ENCODE assay signal across 14 mouse cellular contexts in the genomic region with DNA sequence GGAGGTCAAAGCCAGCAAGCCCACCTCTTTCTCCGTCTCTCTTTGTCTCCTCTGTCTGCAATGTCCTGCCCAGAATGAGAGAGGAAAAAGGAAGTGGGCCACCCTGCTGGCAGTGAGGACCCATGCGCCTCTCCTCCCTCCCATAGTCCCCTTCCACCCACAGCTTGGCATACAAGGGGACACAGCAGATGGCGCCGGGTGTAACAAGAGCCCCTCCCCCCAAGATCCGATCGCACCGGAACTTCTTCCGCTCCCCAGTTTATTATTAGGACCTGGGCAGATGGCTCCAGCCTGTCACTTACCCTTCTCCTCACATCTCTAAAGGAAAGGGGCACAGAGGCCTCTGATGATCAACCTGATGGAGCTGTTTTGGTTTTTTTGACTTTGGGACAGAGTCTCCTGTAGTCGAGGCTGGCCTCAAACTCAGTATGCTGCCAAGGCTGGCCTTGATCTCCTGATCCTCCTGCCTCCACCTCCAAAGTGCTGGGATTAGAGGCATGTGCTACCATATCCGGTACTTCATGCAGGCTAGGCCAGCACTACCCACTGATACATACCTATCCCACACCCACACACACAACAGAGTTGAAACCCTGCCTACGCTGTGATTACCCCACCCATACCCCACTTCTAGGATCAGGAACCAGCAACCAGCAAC. TPM values are rescaled to one million over a fixed set of nuclear protein-coding genes. Genes with fewer than 3 reads are reported as not detected.
DNase-seq lines count a peak whose midpoint lies in the region; ATAC-seq and TF ChIP-seq lines count a peak whose summit lies in the region.
"Had no signal": no experiment of that assay in that cellular context is flagged by ENCODE, and none has a peak within 500 bp of the region (broad histone marks: within the 10 kb centered on the region; RNA-seq: fewer than 3 reads in every experiment).

No protein-coding gene starts in this region.

- H3K27ac ChIP-seq in lung, postnatal 0 days (ENCODE audit: low read length) = no peak overlapping the region
- no peak overlapping the region for H3K27ac ChIP-seq in forebrain, embryonic 14.5 days (ENCODE audit: low read depth, low read length)
- H3K27ac ChIP-seq: limb, embryonic 10.5 days; stomach, postnatal 0 days had no signal

- peak; percentile 75 to 81 for DNase-seq in cerebellum, adult 18-20 months
- DNase-seq in layer of hippocampus, adult 8-10 months (ENCODE audit: low spot score in 2 of 2) = peak; percentile 43 to 49
- DNase-seq in lung, postnatal 0 days (ENCODE audit: low spot score) = no peak
- DNase-seq in frontal cortex, postnatal 36 days (ENCODE audit: low spot score in 2 of 2) = no peak
- DNase-seq in forebrain, embryonic 14.5 days (ENCODE audit: low spot score) = no peak
- DNase-seq: gastrocnemius, postnatal 36 days; heart, postnatal 36 days; kidney, adult 2 months had no signal

- 75% methylated on average over 11 of the region's 11 CpGs for whole genome bisulfite sequencing in lung, postnatal 0 days
- 77% methylated on average over 11 of the region's 11 CpGs for WGBS in forebrain, embryonic 14.5 days

- no peak for TF ChIP-seq EP300 in lung, postnatal 0 days (IDR thresholded peaks at IDR 0.05)

- H3K4me1 ChIP-seq in megakaryocyte, embryonic 14.5 days = peaks cover 40% of the 10 kb centered on the region
- peaks cover 62% of the 10 kb centered on the region for H3K4me1 ChIP-seq in E14TG2a.4 (replicated peaks; ENCODE audit: low read depth, low read length)
- peaks cover 7% of the 10 kb centered on the region; the same call in 1 of the 2 replicates for H3K4me1 ChIP-seq in lung, postnatal 0 days (ENCODE audit: insufficient read depth, low read depth, low read length)
- H3K4me1 ChIP-seq in forebrain, embryonic 14.5 days (ENCODE audit: control insufficient read depth, insufficient read depth, low read length) = peaks cover 10% of the 10 kb centered on the region

- peaks cover 4% of the 10 kb centered on the region for H3K9me3 ChIP-seq in megakaryocyte, embryonic 14.5 days
- H3K9me3 ChIP-seq in E14TG2a.4 (ENCODE audit: low read length) = no peaks in the 10 kb centered on the region
- H3K9me3 ChIP-seq in lung, postnatal 0 days (ENCODE audit: low read length) = no peaks in the 10 kb centered on the region
- H3K9me3 ChIP-seq in forebrain, embryonic 14.5 days (replicated peaks; ENCODE audit: control insufficient read depth, low read length) = no peaks in the 10 kb centered on the region
- H3K9me3 ChIP-seq: limb, embryonic 10.5 days had no signal

- peak; percentile 7; the same call in 1 of the 2 replicates for TF ChIP-seq CTCF in E14TG2a.4 (conservative IDR thresholded peaks at IDR 0.05; ENCODE audit: low read length)
- TF ChIP-seq CTCF in lung, postnatal 0 days (IDR thresholded peaks at IDR 0.05) = no peak

- no peak overlapping the region for H3K9ac ChIP-seq in lung, postnatal 0 days (replicated peaks; ENCODE audit: low read depth)
- H3K9ac ChIP-seq in forebrain, embryonic 14.5 days (ENCODE audit: low read length) = no peak overlapping the region

- peak overlapping the region; percentile 39 for H3K4me3 ChIP-seq in megakaryocyte, embryonic 14.5 days (replicated peaks)
- H3K4me3 ChIP-seq in E14TG2a.4 (replicated peaks; ENCODE audit: low read length) = peak overlapping the region; percentile 77
- no peak overlapping the region for H3K4me3 ChIP-seq in lung, postnatal 0 days (ENCODE audit: low read depth, low read length)
- H3K4me3 ChIP-seq in forebrain, embryonic 14.5 days (ENCODE audit: low read depth, low read length) = no peak overlapping the region

- H3K27me3 ChIP-seq in megakaryocyte, embryonic 14.5 days (replicated peaks) = peaks cover 26% of the 10 kb centered on the region
- peaks cover 10% of the 10 kb centered on the region for H3K27me3 ChIP-seq in E14TG2a.4 (ENCODE audit: insufficient read depth, low read length)
- no peaks in the 10 kb centered on the region for H3K27me3 ChIP-seq in lung, postnatal 0 days (replicated peaks; ENCODE audit: insufficient read depth, low read length)
- no peaks in the 10 kb centered on the region for H3K27me3 ChIP-seq in forebrain, embryonic 14.5 days (replicated peaks; ENCODE audit: control insufficient read depth, insufficient read depth, low read length)

- no peak; the same call in 1 of the 2 replicates for ATAC-seq in megakaryocyte, adult 5-6 weeks (ENCODE audit: poor library complexity, severe bottlenecking)
- no peak for ATAC-seq in lung, postnatal 0 days
- ATAC-seq in forebrain, embryonic 14.5 days = no peak

- no peak overlapping the region for H3K4me2 ChIP-seq in lung, postnatal 0 days (replicated peaks; ENCODE audit: low read depth, low read length)
- H3K4me2 ChIP-seq in forebrain, embryonic 14.5 days (ENCODE audit: low read length) = no peak overlapping the region

- H3K36me3 ChIP-seq in megakaryocyte, embryonic 14.5 days (replicated peaks; ENCODE audit: low read length) = no peaks in the 10 kb centered on the region
- H3K36me3 ChIP-seq in E14TG2a.4 (ENCODE audit: insufficient read depth, low read length) = no peaks in the 10 kb centered on the region
- no peaks in the 10 kb centered on the region for H3K36me3 ChIP-seq in lung, postnatal 0 days (ENCODE audit: insufficient read depth, low read length)
- no peaks in the 10 kb centered on the region for H3K36me3 ChIP-seq in forebrain, embryonic 14.5 days (ENCODE audit: control insufficient read depth, insufficient read depth, low read length)
- H3K36me3 ChIP-seq: limb, embryonic 10.5 days had no signal

RNA-seq across cellular contexts. Expression of a gene that starts 10.2 kb away (rescaled TPM):
- not detected in 2 replicates for polyA plus RNA-seq in megakaryocyte, embryonic 14.5 days (2012; ENCODE audit: insufficient read depth, low replicate concordance)
- 1.1 and 1.8 TPM in 2 replicates for total RNA-seq in megakaryocyte, adult 5-6 weeks (2015)
- total RNA-seq in megakaryocyte, adult 5-6 weeks (2017) = 1.3 and 3.5 TPM in 2 replicates
- total RNA-seq in layer of hippocampus, adult 8-10 months (2022) = 1 to 10 TPM in 1 of 4 experiments, under 1 TPM in 3; 0.29 to 1.7 (median 0.48) TPM
- polyA plus RNA-seq in lung, postnatal 0 days (2015; fragmentation: Nextera tagmentation; extraction: Ambion mirVana) = 0.18 TPM in 1 of 2 replicates, not detected in the other
- polyA plus RNA-seq in forebrain, embryonic 14.5 days (2014; fragmentation: Nextera tagmentation; extraction: Ambion mirVana) = not detected in 2 replicates
- total RNA-seq: gastrocnemius, postnatal 36 days; heart, postnatal 36 days had no signal
- polyA plus RNA-seq: limb, embryonic 10.5 days had no signal

RNA-seq across cellular contexts. Expression of a gene that starts 27.6 kb away (rescaled TPM):
- 22.9 and 52.2 TPM in 2 replicates for polyA plus RNA-seq in megakaryocyte, embryonic 14.5 days (2012; ENCODE audit: insufficient read depth, low replicate concordance)
- 354 and 364 TPM in 2 replicates for total RNA-seq in megakaryocyte, adult 5-6 weeks (2015)
- total RNA-seq in megakaryocyte, adult 5-6 weeks (2017) = 189 and 193 TPM in 2 replicates
- total RNA-seq in layer of hippocampus, adult 8-10 months (2022) = 100 to 1,000 TPM; 165 to 238 (median 203) TPM
- 137 and 150 TPM in 2 replicates for polyA plus RNA-seq in lung, postnatal 0 days (2015; fragmentation: Nextera tagmentation; extraction: Ambion mirVana)
- 274 and 280 TPM in 2 replicates for polyA plus RNA-seq in forebrain, embryonic 14.5 days (2014; fragmentation: Nextera tagmentation; extraction: Ambion mirVana)

RNA-seq across cellular contexts. Expression of a gene that starts 29.7 kb away (rescaled TPM):
- not detected in 2 replicates for polyA plus RNA-seq in megakaryocyte, embryonic 14.5 days (2012; ENCODE audit: insufficient read depth, low replicate concordance)
- 0.85 and 1.1 TPM in 2 replicates for total RNA-seq in megakaryocyte, adult 5-6 weeks (2015)
- total RNA-seq in megakaryocyte, adult 5-6 weeks (2017) = 3.4 and 6.4 TPM in 2 replicates
- 1 to 10 TPM in 3 of 4 experiments, under 1 TPM in 1; 0.80 to 4.7 (median 2.9) TPM for total RNA-seq in layer of hippocampus, adult 8-10 months (2022)
- 2.8 and 3.5 TPM in 2 replicates for polyA plus RNA-seq in lung, postnatal 0 days (2015; fragmentation: Nextera tagmentation; extraction: Ambion mirVana)
- polyA plus RNA-seq in forebrain, embryonic 14.5 days (2014; fragmentation: Nextera tagmentation; extraction: Ambion mirVana) = 1.0 and 1.1 TPM in 2 replicates
- total RNA-seq: monocyte, adult 5-6 weeks had no signal

Comparison
In these comparisons a context has a peak if more than half of its experiments do, and no peak if none do; other contexts are left out.
1. H3K4me3 ChIP-seq: peak in megakaryocyte, embryonic 14.5 days (single experiment) and E14TG2a.4 (single experiment); none in lung, postnatal 0 days (single experiment) and forebrain, embryonic 14.5 days (single experiment).
2. DNase-seq: peak in cerebellum, adult 18-20 months (2 of 2) and layer of hippocampus, adult 8-10 months (2 of 2); none in lung, postnatal 0 days (single experiment), frontal cortex, postnatal 36 days (0 of 2) and forebrain, embryonic 14.5 days (single experiment).